Mouse (Mus musculus) MEL (cell line): ENCODE results near the gene Urb1.

Experiments used
- CTCF ChIP-seq, 3 experiments: IDR thresholded peaks in 2 of 3; conservative IDR thresholded peaks in 1 of 3; 2 replicates each; pipeline ENCODE4 v1.5.1; 2011 to 2012; ENCODE audit warnings: low read length in 3 of 3, low read depth in 2 of 3, mild to moderate bottlenecking in 2 of 3, improper control_type of control experiment in 1 of 3, inconsistent platforms in 1 of 3, mixed read lengths in 1 of 3, moderate library complexity in 1 of 3; ENCODE audit not compliant: control insufficient read depth in 1 of 3, insufficient read depth in 1 of 3, poor library complexity in 1 of 3, severe bottlenecking in 1 of 3
- E2F4 ChIP-seq: IDR thresholded peaks from 2 replicates; pipeline ENCODE4 v1.6.1; 2011; ENCODE audit warnings: low read depth, low read length, improper control_type of control experiment, borderline replicate concordance
- EP300 ChIP-seq, 2 experiments: IDR thresholded peaks; 2 replicates each; pipeline ENCODE4 v1.6.1; 2011; ENCODE audit warnings: improper control_type of control experiment in 2 of 2, low read length in 2 of 2, low read depth in 1 of 2, mild to moderate bottlenecking in 1 of 2
- ETS1 ChIP-seq: IDR thresholded peaks from 2 replicates; pipeline ENCODE4 v1.6.1; 2012; ENCODE audit warnings: low read depth, mild to moderate bottlenecking, inconsistent platforms, low read length, improper control_type of control experiment, moderate library complexity
- MAFK ChIP-seq: IDR thresholded peaks from 2 replicates; pipeline ENCODE4 v1.6.1; 2011; ENCODE audit warnings: low read depth, mild to moderate bottlenecking, low read length, improper control_type of control experiment, borderline replicate concordance
- POLR2A ChIP-seq, 2 experiments: IDR thresholded peaks; 2 replicates each; pipeline ENCODE4 v1.6.1; 2011 to 2012; ENCODE audit warnings: low read length in 2 of 2, mild to moderate bottlenecking in 2 of 2, control low read depth in 1 of 2, improper control_type of control experiment in 1 of 2, low read depth in 1 of 2, moderate library complexity in 1 of 2; ENCODE audit not compliant: control insufficient read depth in 1 of 2, insufficient read depth in 1 of 2, poor library complexity in 1 of 2
- POLR2AphosphoS2 ChIP-seq: IDR thresholded peaks from 2 replicates; pipeline ENCODE4 v1.6.1; 2011; ENCODE audit warnings: low read length, improper control_type of control experiment
- POLR2AphosphoS5 ChIP-seq: IDR thresholded peaks from 2 replicates; pipeline ENCODE4 v1.6.1; 2012; ENCODE audit warnings: low read depth, borderline replicate concordance, mild to moderate bottlenecking, inconsistent platforms, low read length, moderate library complexity, mixed read lengths
- TAL1 ChIP-seq: IDR thresholded peaks from 2 replicates; pipeline ENCODE4 v1.6.1; 2012; ENCODE audit warnings: mild to moderate bottlenecking, inconsistent platforms, low read length, moderate library complexity, mixed read lengths
- TBP ChIP-seq: IDR thresholded peaks from 2 replicates; pipeline ENCODE4 v1.8.0; 2011; ENCODE audit warnings: low read depth, low read length, improper control_type of control experiment
- ZNF384 ChIP-seq: IDR thresholded peaks from 2 replicates; pipeline ENCODE4 v1.6.1; 2012; ENCODE audit warnings: low read depth, mild to moderate bottlenecking, inconsistent platforms, low read length, improper control_type of control experiment

- TF ChIP-seq TAL1 (no peak), CTCF (IDR thresholded peaks at IDR 0.05 in 2 of 3, conservative IDR thresholded peaks at IDR 0.05 in 1 of 3; ENCODE audit: control insufficient read depth in 1 of 3, insufficient read depth in 1 of 3, low read depth in 2 of 3, low read length in 3 of 3, poor library complexity in 1 of 3, severe bottlenecking in 1 of 3) (no peak), POLR2A (IDR thresholded peaks at IDR 0.05; ENCODE audit: control insufficient read depth in 1 of 2, insufficient read depth in 1 of 2, low read depth in 1 of 2, low read length in 2 of 2, poor library complexity in 1 of 2) (no peak), POLR2AphosphoS5 (no peak), TBP (no peak), ZNF384 (no peak), EP300 (IDR thresholded peaks at IDR 0.05; ENCODE audit: low read depth in 1 of 2, low read length in 2 of 2) (no peak), MAFK (no peak), POLR2AphosphoS2 (no peak), ETS1 (no peak), E2F4 (no peak)
These were observed 36.0 kb downstream of the Urb1 start for GRCm38 (mm10) chr16:90774216-90774615.
